Mouse (Mus musculus) bone marrow, adult 2 months (tissue): Measurements from ENCODE around the gene Gpr18. TPM values are rescaled to one million over a fixed set of nuclear protein-coding genes. Genes with fewer than 3 reads are reported as not detected.

Source experiments
- H3K27ac ChIP-seq: fragments of 200-500 bp; 2 replicates; pipeline ENCODE4 v1.5.1; 2012; ENCODE audit warnings: low read depth, mild to moderate bottlenecking, control low read depth, inconsistent platforms, low read length; ENCODE audit not compliant: control insufficient read depth, poor library complexity, insufficient read depth
- H3K4me1 ChIP-seq: fragments of 200-500 bp; 2 replicates; pipeline ENCODE4 v1.6.1; 2011; ENCODE audit warnings: low read length; ENCODE audit not compliant: control insufficient read depth, insufficient read depth
- H3K4me3 ChIP-seq: fragments of 200-500 bp; replicated peaks from 2 replicates; pipeline ENCODE3; 2011; ENCODE audit warnings: mild to moderate bottlenecking, low read depth, low read length, control low read depth; ENCODE audit not compliant: control insufficient read depth
- CTCF ChIP-seq: fragments of 200-500 bp; IDR thresholded peaks from 2 replicates; pipeline ENCODE4 v1.5.1; 2011; ENCODE audit warnings: low read length, control low read depth; ENCODE audit not compliant: control insufficient read depth, insufficient read depth
- POLR2A ChIP-seq: fragments of 200-500 bp; IDR thresholded peaks from 2 replicates; pipeline ENCODE4 v1.6.1; 2011; ENCODE audit warnings: low read depth, mild to moderate bottlenecking, control low read depth, low read length, borderline replicate concordance; ENCODE audit not compliant: control insufficient read depth
- WGBS: fragments of 180-500 bp; shearing (Covaris S2); methylation state at CpG from one replicate; pipeline ENCODE4 v1.1.7; 2018; 5-methylcytosine and 5-hydroxymethylcytosine counted together
- polyA plus RNA-seq: library from polyadenylated mRNA; stranded (reverse); fragments of >200 nt; gene quantifications from 2 replicates; pipeline ENCODE4 v1.2.4, GENCODE M21; 2011; ENCODE audit warnings: low replicate concordance; ENCODE audit not compliant: missing spikeins, insufficient read depth, insufficient read length

The Gpr18 gene
- polyA plus RNA-seq = 2.8 and 3.4 TPM in 2 replicates

GRCm38 (mm10) chr14:121915621-121916020 lies at the start of gene Gpr18:
TSS of gene Gpr18 (minus strand) at chr14:121915781.
- 9% methylated on average over 8 of the region's 8 CpGs for whole genome bisulfite sequencing
- peak; percentile 27; the same call in 1 of the 2 replicates for TF ChIP-seq POLR2A
- no peak for TF ChIP-seq CTCF
- H3K4me3 ChIP-seq = peak within 1 kb of the TSS; percentile 60
- peak within 1 kb of the TSS; percentile 83 for H3K27ac ChIP-seq
- H3K4me1 ChIP-seq = peaks cover 1% of the 10 kb centered on the region

- TF ChIP-seq CTCF (no peak), POLR2A (no peak)
- peak within 1 kb of the TSS; percentile 56 for H3K4me3 ChIP-seq
- peaks cover 4% of the 10 kb centered on the region for H3K4me1 ChIP-seq
- 11% methylated on average over 6 of the region's 6 CpGs for WGBS
- H3K27ac ChIP-seq = peak within 1 kb of the TSS; percentile 50; the same call in 1 of the 2 replicates
These were observed 49.4 kb upstream of the Gpr18 start, which contains the start of gene Gpr183 for GRCm38 (mm10) chr14:121964990-121965389. TSS of gene Gpr183 (minus strand) at chr14:121965195.

- Histone ChIP-seq H3K4me3 (peak overlapping the region; percentile 56), H3K4me1 (peaks cover 4% of the 10 kb centered on the region)
These were observed 48.4 kb upstream of the Gpr18 start for GRCm38 (mm10) chr14:121963942-121964335.

GRCm38 (mm10) chr14:121963251-121963941 lies 47.8 kb upstream of the Gpr18 start:
- WGBS = 66% methylated on average over 9 of the region's 9 CpGs

More at GRCm38 (mm10) chr14:121963942-121964335, 48.4 kb upstream of the Gpr18 start:
- 25% methylated on average over 4 of the region's 4 CpGs for WGBS
- TF ChIP-seq CTCF = no peak
- TF ChIP-seq POLR2A = no peak
- peak overlapping the region; percentile 50; the same call in 1 of the 2 replicates for H3K27ac ChIP-seq

GRCm38 (mm10) chr14:121962128-121962890 lies 46.7 kb upstream of the Gpr18 start:
- peak; percentile 3; the same call in 1 of the 2 replicates for TF ChIP-seq CTCF
- TF ChIP-seq POLR2A = no peak
- Histone ChIP-seq H3K4me3 (peak overlapping the region; percentile 6), H3K27ac (peak overlapping the region; percentile 57)

More at GRCm38 (mm10) chr14:121963251-121963941, 47.8 kb upstream of the Gpr18 start:
- H3K27ac ChIP-seq = peak overlapping the region; percentile 50; the same call in 1 of the 2 replicates
- no peak for TF ChIP-seq POLR2A
- H3K4me3 ChIP-seq = peak overlapping the region; percentile 52
- peaks cover 6% of the 10 kb centered on the region for H3K4me1 ChIP-seq

GRCm38 (mm10) chr14:121961496-121962127 lies 46.0 kb upstream of the Gpr18 start:
- Histone ChIP-seq H3K27ac (peak overlapping the region; percentile 57), H3K4me1 (peaks cover 7% of the 10 kb centered on the region), H3K4me3 (no peak overlapping the region)
- WGBS = 65% methylated on average over 12 of the region's 12 CpGs
- no peak for TF ChIP-seq POLR2A
- no peak for TF ChIP-seq CTCF

More at GRCm38 (mm10) chr14:121962128-121962890, 46.7 kb upstream of the Gpr18 start:
- 58% methylated on average over 14 of the region's 14 CpGs for WGBS
- peaks cover 7% of the 10 kb centered on the region for H3K4me1 ChIP-seq

- WGBS = 54% methylated on average over 6 of the region's 6 CpGs
- H3K4me1 ChIP-seq = peaks cover 9% of the 10 kb centered on the region
- H3K27ac ChIP-seq = peak overlapping the region; percentile 30
- no peak for TF ChIP-seq CTCF
- TF ChIP-seq POLR2A = no peak
- no peak overlapping the region for H3K4me3 ChIP-seq
These were observed 45.4 kb upstream of the Gpr18 start for GRCm38 (mm10) chr14:121960997-121961396.
